ENCODE assay signal across 21 mouse cellular contexts in the genomic region with DNA sequence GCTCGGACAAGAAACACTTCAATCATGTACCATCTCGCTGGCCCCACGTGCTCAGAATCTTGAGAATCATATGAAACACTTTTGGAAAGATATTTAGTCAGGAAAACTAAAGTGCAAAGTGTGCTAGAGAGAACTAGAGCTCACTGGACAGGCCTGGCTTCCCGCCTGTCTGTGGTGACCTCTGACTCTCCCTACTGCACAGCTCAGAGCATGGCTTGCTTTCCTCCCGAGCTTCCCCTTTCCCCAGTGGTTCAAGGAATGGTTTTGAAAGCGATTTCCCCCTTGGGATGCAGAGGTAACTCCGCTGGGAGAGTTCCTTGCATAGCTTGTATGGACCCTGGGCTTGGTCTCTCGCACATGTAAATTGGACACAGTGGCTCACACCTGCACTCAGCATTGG.
"Had no signal": no experiment of that assay in that cellular context is flagged by ENCODE, and none has a peak within 500 bp of the region (broad histone marks: within the 10 kb centered on the region; RNA-seq: fewer than 3 reads in every experiment).

No protein-coding gene starts in this region.

- H3K4me1 ChIP-seq: hindbrain, embryonic 12.5 days; liver, embryonic 15.5 days had no signal

- H3K4me3 ChIP-seq: gastrocnemius, adult 2 months; heart, embryonic 10.5 days; heart, embryonic 12.5 days; hindbrain, embryonic 10.5 days; hindbrain, embryonic 12.5 days; intestine, embryonic 15.5 days; layer of hippocampus, adult 2 months; left cerebral cortex, adult 2 months; limb, embryonic 10.5 days; limb, embryonic 12.5 days; liver, embryonic 13.5 days; liver, embryonic 15.5 days had no signal

- H3K27ac ChIP-seq: heart, embryonic 10.5 days; hindbrain, embryonic 10.5 days; hindbrain, embryonic 12.5 days; hindbrain, embryonic 14.5 days; intestine, embryonic 15.5 days; layer of hippocampus, adult 2 months; left cerebral cortex, adult 2 months; limb, embryonic 12.5 days; liver, embryonic 13.5 days; liver, embryonic 15.5 days had no signal

- DNase-seq: gastrocnemius, adult 2 months; gastrocnemius, postnatal 10 days; gastrocnemius, postnatal 25 days; heart, adult 18-20 months; heart, postnatal 4 days; kidney, adult 18-20 months; kidney, adult 8-10 months; kidney, postnatal 14 days; liver; liver, embryonic 13.5 days had no signal
